Mouse (Mus musculus): ENCODE data around the gene Tvp23b. TPM values are rescaled to one million over a fixed set of nuclear protein-coding genes. Genes with fewer than 3 reads are reported as not detected.

Tvp23b gene
- 10 to 100 TPM in 12 of 26 experiments, 1 to 10 TPM in 14; 3.4 to 27.1 (median 9.2) TPM for total RNA-seq (2018; cell fraction: chromatin; rRNA removed)
- total RNA-seq (2018; cell fraction: cytosol; rRNA removed), result 10 to 100 TPM; 10.0 to 22.4 (median 16.4) TPM
- total RNA-seq (2018; cell fraction: nucleus; rRNA removed), result 10 to 100 TPM in 17 of 26 experiments, 1 to 10 TPM in 9; 5.8 to 30.7 (median 11.2) TPM
- 19.2 to 26.5 TPM (median 25.1 TPM) in 3 replicates for polyA plus RNA-seq (2018)

- H3K36me3 ChIP-seq (ENCODE audit: inconsistent target), result 0 out of 2 replicates have a peak, but pooled peaks cover 12% of the 10 kb centered on the region
- H3K27ac ChIP-seq, result peak within 1 kb of the TSS; percentile 60
- peaks cover 10% of the 10 kb centered on the region; the same call in 1 of the 2 replicates for H3K79me2 ChIP-seq (ENCODE audit: inconsistent target)
- peak within 1 kb of the TSS; percentile 88 for H3K4me3 ChIP-seq (ENCODE audit: inconsistent target)
- 1% methylated on average over 55 of the region's 55 CpGs for WGBS (ENCODE audit: missing documents)
Observed at GRCm38 (mm10) chr11:62879220-62880048, at the start of gene Tvp23b. Gene Tvp23b (plus strand): TSS chr11:62879455.

GRCm38 (mm10) chr11:62830387-62830786, 48.9 kb upstream of the Tvp23b start:
- Histone ChIP-seq H3K4me3 (ENCODE audit: inconsistent target) (no peak overlapping the region), H3K79me2 (ENCODE audit: inconsistent target) (peaks cover 18% of the 10 kb centered on the region), H3K27ac (no peak overlapping the region), H3K36me3 (ENCODE audit: inconsistent target) (peaks cover 26% of the 10 kb centered on the region; the same call in 1 of the 2 replicates)
- 95% methylated on average over 2 of the region's 2 CpGs for WGBS (ENCODE audit: missing documents)

GRCm38 (mm10) chr11:62831906-62832305, 47.3 kb upstream of the Tvp23b start:
- Histone ChIP-seq H3K36me3 (ENCODE audit: inconsistent target) (peaks cover 38% of the 10 kb centered on the region; the same call in 1 of the 2 replicates), H3K27ac (no peak overlapping the region), H3K79me2 (ENCODE audit: inconsistent target) (peaks cover 2% of the 10 kb centered on the region), H3K4me3 (ENCODE audit: inconsistent target) (no peak overlapping the region)

- WGBS (ENCODE audit: missing documents), result 92% methylated on average over 5 of the region's 5 CpGs
- Histone ChIP-seq H3K79me2 (ENCODE audit: inconsistent target) (no peaks in the 10 kb centered on the region), H3K36me3 (ENCODE audit: inconsistent target) (peaks cover 18% of the 10 kb centered on the region), H3K27ac (no peak overlapping the region), H3K4me3 (ENCODE audit: inconsistent target) (no peak overlapping the region)
Observed at GRCm38 (mm10) chr11:62844562-62844961, 34.7 kb upstream of the Tvp23b start.

GRCm38 (mm10) chr11:62845730-62846129, 33.5 kb upstream of the Tvp23b start:
- Histone ChIP-seq H3K4me3 (ENCODE audit: inconsistent target) (no peak overlapping the region), H3K27ac (peak overlapping the region; percentile 38), H3K36me3 (ENCODE audit: inconsistent target) (peaks cover 6% of the 10 kb centered on the region), H3K79me2 (ENCODE audit: inconsistent target) (no peaks in the 10 kb centered on the region)
- WGBS (ENCODE audit: missing documents), result 26% methylated on average over 3 of the region's 3 CpGs

- H3K36me3 ChIP-seq (ENCODE audit: inconsistent target), result no peaks in the 10 kb centered on the region
- H3K27ac ChIP-seq, result peak within 1 kb of the TSS; percentile 69
- no peaks in the 10 kb centered on the region for H3K79me2 ChIP-seq (ENCODE audit: inconsistent target)
- WGBS (ENCODE audit: missing documents), result 23% methylated on average over 12 of the region's 12 CpGs
- peak within 1 kb of the TSS; percentile 24 for H3K4me3 ChIP-seq (ENCODE audit: inconsistent target)
Observed at GRCm38 (mm10) chr11:62846961-62847654, 32.1 kb upstream of the Tvp23b start, which contains the start of gene Fbxw10. Gene Fbxw10 (plus strand): TSS chr11:62847069.

- Histone ChIP-seq H3K79me2 (ENCODE audit: inconsistent target) (no peaks in the 10 kb centered on the region), H3K36me3 (ENCODE audit: inconsistent target) (no peaks in the 10 kb centered on the region), H3K27ac (peak overlapping the region; percentile 69), H3K4me3 (ENCODE audit: inconsistent target) (no peak overlapping the region)
- 19% methylated on average over 4 of the region's 4 CpGs for WGBS (ENCODE audit: missing documents)
Observed at GRCm38 (mm10) chr11:62847655-62848191, 31.5 kb upstream of the Tvp23b start.

GRCm38 (mm10) chr11:62848301-62848700, 31.0 kb upstream of the Tvp23b start:
- WGBS (ENCODE audit: missing documents), result 95% methylated on average over 2 of the region's 2 CpGs
- Histone ChIP-seq H3K79me2 (ENCODE audit: inconsistent target) (no peaks in the 10 kb centered on the region), H3K36me3 (ENCODE audit: inconsistent target) (no peaks in the 10 kb centered on the region), H3K4me3 (ENCODE audit: inconsistent target) (no peak overlapping the region), H3K27ac (peak overlapping the region; percentile 69; the same call in 1 of the 2 replicates)

GRCm38 (mm10) chr11:62851199-62851598, 28.1 kb upstream of the Tvp23b start:
- Histone ChIP-seq H3K27ac (no peak overlapping the region), H3K79me2 (ENCODE audit: inconsistent target) (no peaks in the 10 kb centered on the region), H3K4me3 (ENCODE audit: inconsistent target) (no peak overlapping the region), H3K36me3 (ENCODE audit: inconsistent target) (no peaks in the 10 kb centered on the region)
- 100% methylated on average over 1 of the region's 1 CpGs for WGBS (ENCODE audit: missing documents)

- H3K27ac ChIP-seq, result no peak overlapping the region
- WGBS (ENCODE audit: missing documents), result 98% methylated on average over 6 of the region's 6 CpGs
Observed at GRCm38 (mm10) chr11:62853334-62853733, 25.9 kb upstream of the Tvp23b start.

GRCm38 (mm10) chr11:62865562-62865961, 13.7 kb upstream of the Tvp23b start:
- Histone ChIP-seq H3K4me3 (ENCODE audit: inconsistent target) (no peak overlapping the region), H3K36me3 (ENCODE audit: inconsistent target) (no peaks in the 10 kb centered on the region), H3K79me2 (ENCODE audit: inconsistent target) (no peaks in the 10 kb centered on the region), H3K27ac (no peak overlapping the region)
- 84% methylated on average over 4 of the region's 4 CpGs for WGBS (ENCODE audit: missing documents)

More at GRCm38 (mm10) chr11:62853334-62853733, 25.9 kb upstream of the Tvp23b start:
- Histone ChIP-seq H3K4me3 (ENCODE audit: inconsistent target) (no peak overlapping the region), H3K36me3 (ENCODE audit: inconsistent target) (no peaks in the 10 kb centered on the region), H3K79me2 (ENCODE audit: inconsistent target) (no peaks in the 10 kb centered on the region)

GRCm38 (mm10) chr11:62866685-62867084, 12.6 kb upstream of the Tvp23b start:
- Histone ChIP-seq H3K4me3 (ENCODE audit: inconsistent target) (no peak overlapping the region), H3K36me3 (ENCODE audit: inconsistent target) (no peaks in the 10 kb centered on the region), H3K79me2 (ENCODE audit: inconsistent target) (no peaks in the 10 kb centered on the region), H3K27ac (no peak overlapping the region)
- WGBS (ENCODE audit: missing documents), result 35% methylated on average over 7 of the region's 7 CpGs

GRCm38 (mm10) chr11:62869201-62869600, 10.1 kb upstream of the Tvp23b start:
- Histone ChIP-seq H3K4me3 (ENCODE audit: inconsistent target) (no peak overlapping the region), H3K79me2 (ENCODE audit: inconsistent target) (no peaks in the 10 kb centered on the region), H3K36me3 (ENCODE audit: inconsistent target) (no peaks in the 10 kb centered on the region), H3K27ac (no peak overlapping the region)
- WGBS (ENCODE audit: missing documents), result 94% methylated on average over 5 of the region's 5 CpGs

- 93% methylated on average over 8 of the region's 8 CpGs for whole genome bisulfite sequencing (ENCODE audit: missing documents)
Observed at GRCm38 (mm10) chr11:62869715-62870371, 9.4 kb upstream of the Tvp23b start.

More at GRCm38 (mm10) chr11:62869715-62870371, 9.4 kb upstream of the Tvp23b start:
- no peaks in the 10 kb centered on the region for H3K36me3 ChIP-seq (ENCODE audit: inconsistent target)
- H3K4me3 ChIP-seq (ENCODE audit: inconsistent target), result no peak overlapping the region
- H3K27ac ChIP-seq, result no peak overlapping the region
- no peaks in the 10 kb centered on the region for H3K79me2 ChIP-seq (ENCODE audit: inconsistent target)

Data from macrophage (primary cell).